Mouse (Mus musculus) embryonic fibroblast, embryonic 13.5 days (primary cell): Measurements from ENCODE around the gene Pafah1b2.

ENCODE experiments used
- CTCF ChIP-seq: IDR thresholded peaks from 2 replicates; pipeline ENCODE4 v1.5.1; 2011; ENCODE audit warnings: mild to moderate bottlenecking, control low read depth, low read length, moderate library complexity, borderline replicate concordance; ENCODE audit not compliant: insufficient read depth
- POLR2A ChIP-seq: IDR thresholded peaks from 2 replicates; pipeline ENCODE4 v1.6.1; 2011; ENCODE audit warnings: low read depth, mild to moderate bottlenecking, control low read depth, low read length, moderate library complexity

DNA sequence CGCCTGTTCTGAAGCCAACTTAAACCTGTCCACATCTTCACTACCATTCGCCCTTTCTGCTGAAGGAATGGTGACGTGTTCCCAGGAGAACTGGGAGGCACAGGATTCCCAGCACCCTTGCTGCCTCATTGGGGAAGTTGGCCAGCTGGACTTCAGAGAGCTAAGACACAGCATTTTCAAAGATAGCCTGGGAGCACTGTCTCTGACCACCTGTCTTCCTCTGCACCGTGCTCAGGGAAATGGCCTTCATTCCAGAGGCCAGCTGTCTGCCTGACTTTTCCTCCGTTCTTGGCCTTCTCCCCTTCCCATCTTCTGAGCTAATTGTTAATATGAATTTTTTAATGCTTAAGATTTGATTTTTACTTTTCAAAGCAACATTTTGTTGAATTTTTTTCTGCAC is 83.2 kb downstream of the Pafah1b2 start:
- peak; percentile 42; the same call in 1 of the 2 replicates for TF ChIP-seq POLR2A
- no peak for TF ChIP-seq CTCF
